Mouse (Mus musculus) kidney, embryonic 16.5 days (tissue): ENCODE data around the gene Cmtm4. TPM values are rescaled to one million over a fixed set of nuclear protein-coding genes. Genes with fewer than 3 reads are reported as not detected.

ENCODE experiments used
- ATAC-seq: fragments of 200-750 bp; cut with Nextera tagmentation; 2 replicates; pipeline ENCODE4 v1.8.0; 2017; ENCODE audit warnings: moderate TSS enrichment; ENCODE audit not compliant: low FRiP score, low TSS enrichment
- H3K27ac ChIP-seq: fragments of 300-500 bp; sonication (generic); 2 replicates; pipeline ENCODE4 v1.5.1; 2014; ENCODE audit warnings: low read length
- H3K27me3 ChIP-seq: fragments of 300-500 bp; sonication (generic); 2 replicates; pipeline ENCODE4 v1.6.1; 2014; ENCODE audit warnings: low read length, control low read depth, mixed read lengths; ENCODE audit not compliant: insufficient read depth
- H3K36me3 ChIP-seq: fragments of 300-500 bp; sonication (generic); 2 replicates; pipeline ENCODE4 v1.6.1; 2014; ENCODE audit warnings: low read length, control low read depth, mixed read lengths; ENCODE audit not compliant: insufficient read depth
- H3K4me1 ChIP-seq: fragments of 300-500 bp; sonication (generic); 2 replicates; pipeline ENCODE4 v1.6.1; 2014; ENCODE audit warnings: low read length, control low read depth, mixed read lengths; ENCODE audit not compliant: insufficient read depth
- H3K4me2 ChIP-seq: fragments of 300-500 bp; sonication (generic); replicated peaks from 2 replicates; pipeline ENCODE4 v1.6.1; 2014; ENCODE audit warnings: low read depth, low read length
- H3K4me3 ChIP-seq: fragments of 300-500 bp; sonication (generic); 2 replicates; pipeline ENCODE4 v1.5.1; 2014; ENCODE audit warnings: mild to moderate bottlenecking, low read length
- H3K9ac ChIP-seq: fragments of 300-500 bp; sonication (generic); replicated peaks from 2 replicates; pipeline ENCODE4 v1.6.1; 2014; ENCODE audit warnings: low read length
- H3K9me3 ChIP-seq: fragments of 300-500 bp; sonication (generic); 2 replicates; pipeline ENCODE4 v1.6.1; 2016; ENCODE audit warnings: low read length, control low read depth
- WGBS: fragments of 180-500 bp; shearing (Covaris S2); extraction: QIAGEN DNeasy Blood & Tissue Kit; methylation state at CpG from one replicate; pipeline ENCODE4 v1.1.7; 2014; 5-methylcytosine and 5-hydroxymethylcytosine counted together
- polyA plus RNA-seq: library from polyadenylated mRNA; unstranded; fragments of >200 nt; fragmentation: Nextera tagmentation; extraction: Ambion mirVana; gene quantifications from 2 replicates; pipeline ENCODE4 v1.2.1, GENCODE M21; 2015

Cmtm4 gene
- polyA plus RNA-seq, 1 experiment from 2014 or later, result 3.6 TPM

DNA sequence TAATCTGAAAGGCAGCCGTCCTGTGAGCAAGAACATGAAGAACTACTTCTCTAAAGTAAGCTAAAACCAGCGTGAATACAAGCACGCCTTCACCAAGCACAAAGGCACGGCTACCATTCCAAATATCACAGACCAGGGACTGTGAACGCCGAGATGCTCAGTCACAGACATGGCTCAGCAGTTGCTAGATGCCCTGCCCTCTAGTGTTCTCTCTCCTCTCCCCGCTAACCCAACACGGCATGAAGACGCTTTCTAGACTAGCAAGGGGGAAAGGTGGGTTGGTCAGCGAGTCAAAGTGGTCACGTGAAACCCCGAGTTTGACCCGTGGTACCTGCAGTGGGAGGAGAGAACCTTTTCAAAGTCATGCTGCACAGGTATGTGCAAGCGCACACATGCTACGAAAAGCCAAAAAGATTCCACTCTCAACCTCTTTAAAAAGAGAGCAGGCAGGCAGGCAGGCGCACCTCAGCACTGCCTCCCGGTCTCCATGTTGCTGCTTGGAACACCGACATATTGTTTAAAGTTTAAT, 39.3 kb upstream of the Cmtm4 start:
- Histone ChIP-seq H3K36me3 (peaks cover 90% of the 10 kb centered on the region), H3K27me3 (no peaks in the 10 kb centered on the region), H3K9ac (no peak overlapping the region), H3K9me3 (no peaks in the 10 kb centered on the region; the same call in 1 of the 2 replicates), H3K4me2 (no peak overlapping the region), H3K27ac (no peak overlapping the region), H3K4me3 (no peak overlapping the region), H3K4me1 (no peaks in the 10 kb centered on the region)
- 84% methylated on average over 18 of the region's 18 CpGs for WGBS
- no peak for ATAC-seq

GRCm38 (mm10) chr8:104434275-104434674, 38.7 kb upstream of the Cmtm4 start:
- no peak overlapping the region for H3K4me3 ChIP-seq
- H3K9me3 ChIP-seq, result no peaks in the 10 kb centered on the region; the same call in 1 of the 2 replicates
- H3K27ac ChIP-seq, result no peak overlapping the region
- ATAC-seq, result no peak
- WGBS, result 83% methylated on average over 4 of the region's 4 CpGs
- H3K4me2 ChIP-seq, result no peak overlapping the region
- peaks cover 90% of the 10 kb centered on the region for H3K36me3 ChIP-seq
- no peak overlapping the region for H3K9ac ChIP-seq
- no peaks in the 10 kb centered on the region for H3K27me3 ChIP-seq
- no peaks in the 10 kb centered on the region for H3K4me1 ChIP-seq

DNA sequence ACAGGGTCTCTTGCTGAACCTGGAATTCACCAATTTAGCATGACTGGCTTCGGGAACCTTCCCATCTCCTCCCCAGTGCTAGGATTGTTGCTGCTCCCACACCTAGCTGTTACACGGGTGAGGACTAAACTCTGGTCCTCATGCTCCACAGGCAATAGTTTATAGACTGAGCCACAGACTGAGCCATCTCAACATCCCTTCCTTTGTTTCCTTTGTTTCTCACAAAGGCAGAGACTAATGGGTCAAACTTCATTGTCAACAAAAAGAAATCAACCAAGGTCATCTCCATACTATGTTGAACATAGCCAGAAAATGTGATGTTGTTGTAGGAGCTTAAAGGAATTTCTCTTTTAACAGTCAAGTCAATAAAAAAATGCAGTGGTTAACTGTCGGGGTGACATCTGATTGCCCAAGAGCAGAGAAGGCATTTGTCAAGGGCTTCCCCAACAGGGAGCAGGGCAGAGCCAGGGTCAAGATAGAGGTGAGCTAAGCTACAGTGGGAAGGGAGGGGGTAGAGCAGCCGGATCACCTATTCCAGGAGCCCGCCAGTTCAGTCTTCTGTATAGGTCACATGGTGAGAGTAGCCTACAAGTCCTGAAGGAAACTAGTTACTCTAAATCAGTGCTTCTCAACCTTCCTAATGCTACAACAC, 37.7 kb upstream of the Cmtm4 start:
- Histone ChIP-seq H3K27ac (no peak overlapping the region), H3K36me3 (peaks cover 90% of the 10 kb centered on the region), H3K9ac (no peak overlapping the region), H3K4me3 (no peak overlapping the region), H3K4me1 (no peaks in the 10 kb centered on the region), H3K9me3 (no peaks in the 10 kb centered on the region; the same call in 1 of the 2 replicates), H3K4me2 (no peak overlapping the region), H3K27me3 (no peaks in the 10 kb centered on the region)
- ATAC-seq, result no peak
- WGBS, result 90% methylated on average over 5 of the region's 5 CpGs

DNA sequence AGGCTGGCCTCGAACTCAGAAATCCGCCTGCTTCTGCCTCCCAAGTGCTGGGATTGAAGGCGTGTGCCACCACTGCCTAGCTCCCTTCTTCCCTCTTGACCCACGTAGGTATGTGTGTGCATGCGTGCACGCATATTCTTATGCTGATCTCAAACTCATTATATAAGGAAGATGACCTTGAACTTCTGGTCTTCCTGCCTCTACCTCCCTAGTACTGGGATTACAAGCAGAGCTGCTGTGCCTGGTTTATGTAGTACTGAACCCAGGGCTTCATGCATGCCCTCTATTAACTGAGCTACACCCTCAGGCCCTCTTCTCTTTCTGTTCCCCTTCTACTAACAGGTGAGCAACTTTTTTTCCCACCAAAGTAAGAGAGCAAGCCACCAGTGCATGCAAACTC, 37.0 kb upstream of the Cmtm4 start:
- Histone ChIP-seq H3K9ac (no peak overlapping the region), H3K4me3 (no peak overlapping the region), H3K9me3 (no peaks in the 10 kb centered on the region; the same call in 1 of the 2 replicates), H3K4me2 (no peak overlapping the region), H3K27ac (no peak overlapping the region), H3K4me1 (no peaks in the 10 kb centered on the region), H3K36me3 (peaks cover 93% of the 10 kb centered on the region), H3K27me3 (no peaks in the 10 kb centered on the region)
- ATAC-seq, result no peak
- WGBS, result 99% methylated on average over 6 of the region's 6 CpGs

DNA sequence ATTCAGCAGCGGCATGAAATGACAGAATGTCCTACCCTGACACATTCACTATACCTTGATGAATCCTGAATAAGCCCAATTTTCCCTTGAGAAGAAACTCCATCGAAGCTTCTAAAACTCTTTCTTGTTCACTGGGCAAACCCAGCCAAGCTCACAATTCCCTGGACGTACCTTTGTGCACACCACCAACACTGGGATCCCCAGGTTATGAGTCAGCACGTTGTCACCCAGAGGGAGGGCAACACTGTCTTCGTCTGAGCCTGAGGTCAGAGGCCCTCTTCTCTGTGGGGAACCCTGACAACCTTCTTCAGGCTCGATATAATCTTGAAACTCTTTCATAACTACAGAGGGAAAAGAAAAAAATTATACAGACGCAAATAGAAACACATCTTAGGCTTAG, 34.6 kb upstream of the Cmtm4 start:
- 91% methylated on average over 7 of the region's 7 CpGs for WGBS
- Histone ChIP-seq H3K9me3 (no peaks in the 10 kb centered on the region; the same call in 1 of the 2 replicates), H3K27me3 (no peaks in the 10 kb centered on the region), H3K4me1 (no peaks in the 10 kb centered on the region), H3K4me2 (no peak overlapping the region), H3K27ac (no peak overlapping the region), H3K9ac (no peak overlapping the region), H3K4me3 (no peak overlapping the region), H3K36me3 (peaks cover 95% of the 10 kb centered on the region)
- ATAC-seq, result no peak

GRCm38 (mm10) chr8:104427703-104428102, 32.1 kb upstream of the Cmtm4 start:
- Histone ChIP-seq H3K4me3 (no peak overlapping the region), H3K9me3 (no peaks in the 10 kb centered on the region; the same call in 1 of the 2 replicates), H3K9ac (no peak overlapping the region), H3K36me3 (peaks cover 93% of the 10 kb centered on the region), H3K4me1 (no peaks in the 10 kb centered on the region), H3K27me3 (no peaks in the 10 kb centered on the region), H3K4me2 (no peak overlapping the region), H3K27ac (no peak overlapping the region)
- no peak for ATAC-seq
- WGBS, result 90% methylated on average over 13 of the region's 13 CpGs

DNA sequence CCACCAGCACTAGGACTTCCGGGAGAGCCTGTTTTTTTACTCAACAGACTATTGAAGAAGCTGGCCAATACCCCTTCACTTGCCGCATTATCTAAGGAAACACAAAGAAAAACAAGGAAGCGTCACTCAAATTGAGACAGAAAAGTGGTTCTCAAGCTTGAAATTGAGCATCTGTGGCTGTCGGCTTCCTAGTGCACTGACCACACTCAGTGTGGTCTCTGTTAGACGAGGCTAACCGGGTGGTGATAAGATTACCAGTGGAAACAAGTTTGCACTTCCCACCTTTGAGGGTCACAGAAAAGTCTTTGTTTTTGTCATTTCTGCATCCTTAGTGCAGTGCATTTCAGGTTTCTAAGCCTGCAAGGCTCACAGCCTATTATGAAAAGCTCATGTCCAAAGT, 26.7 kb upstream of the Cmtm4 start:
- 84% methylated on average over 6 of the region's 6 CpGs for WGBS
- H3K9ac ChIP-seq, result no peak overlapping the region
- ATAC-seq, result no peak

DNA sequence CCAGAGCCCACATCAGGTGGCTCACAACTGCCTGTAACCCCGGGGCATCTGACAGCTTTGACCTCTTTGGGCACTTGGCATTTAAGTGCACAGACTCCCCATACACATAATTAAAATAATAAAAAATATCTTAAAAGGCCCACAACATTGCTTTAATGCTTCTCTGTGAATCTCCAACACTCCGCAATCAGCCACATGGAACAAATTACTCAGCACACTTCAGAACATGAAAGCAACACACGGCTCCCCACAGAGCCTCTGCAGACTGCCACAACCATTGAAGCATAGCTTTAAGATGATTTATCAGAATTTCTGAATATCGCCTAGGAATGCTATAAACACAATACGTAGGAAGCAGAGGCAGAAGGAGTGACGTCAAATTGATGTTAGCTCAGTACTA, 20.4 kb upstream of the Cmtm4 start:
- Histone ChIP-seq H3K4me3 (no peak overlapping the region), H3K27ac (no peak overlapping the region), H3K4me1 (peaks cover 9% of the 10 kb centered on the region; the same call in 1 of the 2 replicates), H3K4me2 (no peak overlapping the region), H3K9me3 (no peaks in the 10 kb centered on the region), H3K27me3 (no peaks in the 10 kb centered on the region), H3K36me3 (peaks cover 38% of the 10 kb centered on the region), H3K9ac (no peak overlapping the region)
- 76% methylated on average over 6 of the region's 6 CpGs for WGBS
- no peak for ATAC-seq

More for the DNA sequence above, 26.7 kb upstream of the Cmtm4 start:
- Histone ChIP-seq H3K27ac (no peak overlapping the region), H3K4me3 (no peak overlapping the region), H3K27me3 (no peaks in the 10 kb centered on the region), H3K4me1 (no peaks in the 10 kb centered on the region), H3K4me2 (no peak overlapping the region), H3K36me3 (peaks cover 91% of the 10 kb centered on the region), H3K9me3 (no peaks in the 10 kb centered on the region)

- 39% methylated on average over 3 of the region's 3 CpGs for WGBS
- H3K27ac ChIP-seq, result no peak overlapping the region
- ATAC-seq, result peak; percentile 33; the same call in 1 of the 2 replicates
Observed at GRCm38 (mm10) chr8:104414204-104414603, 18.6 kb upstream of the Cmtm4 start.

DNA sequence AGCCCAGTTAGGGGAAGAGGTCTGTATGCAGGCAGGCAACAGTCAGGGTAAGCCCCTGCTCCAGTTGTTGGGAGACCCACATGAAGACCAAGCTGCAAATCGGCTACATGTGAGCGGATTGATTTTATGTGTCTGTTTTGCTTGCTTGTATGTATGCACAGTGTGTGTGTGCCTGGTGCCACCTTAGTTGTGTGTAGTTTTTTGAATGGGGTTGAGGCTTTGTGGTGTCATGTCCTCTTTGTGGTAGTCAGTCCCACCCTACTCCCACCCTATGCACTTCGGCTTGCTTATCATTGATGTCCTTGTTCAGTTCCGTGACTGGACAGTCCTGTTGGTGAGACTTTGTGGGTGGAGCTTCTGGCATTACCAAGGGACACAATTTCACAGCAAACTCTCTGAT, 18.2 kb upstream of the Cmtm4 start:
- Histone ChIP-seq H3K9me3 (no peaks in the 10 kb centered on the region), H3K4me2 (no peak overlapping the region), H3K36me3 (peaks cover 16% of the 10 kb centered on the region; the same call in 1 of the 2 replicates), H3K27ac (no peak overlapping the region), H3K27me3 (no peaks in the 10 kb centered on the region), H3K9ac (no peak overlapping the region), H3K4me3 (no peak overlapping the region), H3K4me1 (peaks cover 9% of the 10 kb centered on the region; the same call in 1 of the 2 replicates)
- WGBS, result 69% methylated on average over 4 of the region's 4 CpGs
- peak; percentile 58; the same call in 1 of the 2 replicates for ATAC-seq

More at GRCm38 (mm10) chr8:104414204-104414603, 18.6 kb upstream of the Cmtm4 start:
- no peak overlapping the region for H3K4me3 ChIP-seq
- H3K4me1 ChIP-seq, result peaks cover 9% of the 10 kb centered on the region; the same call in 1 of the 2 replicates
- H3K9me3 ChIP-seq, result no peaks in the 10 kb centered on the region
- no peaks in the 10 kb centered on the region for H3K27me3 ChIP-seq
- H3K36me3 ChIP-seq, result peaks cover 20% of the 10 kb centered on the region
- no peak overlapping the region for H3K9ac ChIP-seq
- no peak overlapping the region for H3K4me2 ChIP-seq
